Mouse (Mus musculus) kidney, adult 18-20 months (tissue): Measurements from ENCODE around the gene Lhx2.
A peak's percentile ranks its signal among the peaks of the same experiment; 100 is the strongest.

ENCODE experiments used
- DNase-seq: peaks from one replicate; pipeline ENCODE4 v3.0.0; 2021

Lhx2 gene

GRCm38 (mm10) chr2:38347811-38348551 is 8.9 kb downstream of the Lhx2 start:
- DNase-seq: peak; percentile 31

- peak; percentile 54 for DNase-seq
Measured at GRCm38 (mm10) chr2:38348660-38349420, 9.8 kb downstream of the Lhx2 start.

- DNase-seq: no peak
Measured at GRCm38 (mm10) chr2:38349447-38350350, 10.6 kb downstream of the Lhx2 start.

GRCm38 (mm10) chr2:38350386-38350785 is 11.3 kb downstream of the Lhx2 start:
- peak; percentile 18 for DNase-seq

DNA sequence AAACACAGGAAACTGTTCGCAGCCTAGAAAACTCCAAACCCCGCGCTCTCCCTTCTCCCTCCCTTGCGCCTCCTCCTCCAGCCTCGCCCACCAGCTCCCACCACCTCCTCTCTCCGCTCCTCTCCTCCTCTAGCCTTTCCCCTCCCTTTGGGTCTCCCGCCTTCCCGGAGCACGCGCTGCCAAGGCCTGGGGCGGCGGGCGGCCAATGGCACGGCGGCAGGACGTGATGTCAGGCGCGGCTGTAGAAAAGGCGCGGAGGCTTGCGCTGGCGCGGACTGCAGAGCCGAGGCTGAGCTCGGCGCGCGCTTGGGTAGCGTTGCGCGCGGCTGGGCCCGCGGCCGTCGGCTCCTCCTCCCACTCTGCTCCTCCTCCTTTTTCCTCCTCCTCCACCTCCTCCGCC is 11.7 kb downstream of the Lhx2 start:
- peak; percentile 76 for DNase-seq

DNA sequence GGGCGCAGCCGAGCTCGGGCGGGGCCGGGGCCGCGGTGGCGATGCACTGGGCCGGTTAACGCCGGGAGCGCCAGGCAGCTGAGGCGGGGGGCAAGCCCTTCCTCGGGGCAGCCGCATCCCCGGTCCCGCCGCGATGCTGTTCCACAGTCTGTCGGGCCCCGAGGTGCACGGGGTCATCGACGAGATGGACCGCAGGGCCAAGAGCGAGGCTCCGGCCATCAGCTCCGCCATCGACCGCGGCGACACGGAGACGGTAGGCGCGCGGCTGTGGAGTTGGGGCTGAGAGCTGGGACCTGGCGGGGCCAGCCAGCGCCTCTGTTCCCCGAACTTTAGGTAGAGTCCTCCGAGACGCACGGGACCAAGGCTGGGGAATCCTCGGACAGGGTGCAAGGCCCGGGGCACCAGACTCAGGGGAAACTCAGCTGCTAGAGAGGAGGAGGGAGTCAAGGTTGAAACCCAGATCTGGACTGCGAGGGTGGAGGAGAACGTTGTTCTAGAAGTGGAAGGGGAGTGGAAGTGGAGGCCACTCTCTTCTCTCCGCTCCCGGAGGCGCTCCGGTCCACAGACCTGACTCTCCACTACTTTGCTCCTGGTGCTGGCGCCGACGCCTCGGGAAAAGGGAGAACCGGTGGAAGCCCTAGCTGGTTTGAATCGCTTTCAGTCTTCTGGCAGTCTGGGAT is 12.7 kb downstream of the Lhx2 start:
- DNase-seq: no peak

DNA sequence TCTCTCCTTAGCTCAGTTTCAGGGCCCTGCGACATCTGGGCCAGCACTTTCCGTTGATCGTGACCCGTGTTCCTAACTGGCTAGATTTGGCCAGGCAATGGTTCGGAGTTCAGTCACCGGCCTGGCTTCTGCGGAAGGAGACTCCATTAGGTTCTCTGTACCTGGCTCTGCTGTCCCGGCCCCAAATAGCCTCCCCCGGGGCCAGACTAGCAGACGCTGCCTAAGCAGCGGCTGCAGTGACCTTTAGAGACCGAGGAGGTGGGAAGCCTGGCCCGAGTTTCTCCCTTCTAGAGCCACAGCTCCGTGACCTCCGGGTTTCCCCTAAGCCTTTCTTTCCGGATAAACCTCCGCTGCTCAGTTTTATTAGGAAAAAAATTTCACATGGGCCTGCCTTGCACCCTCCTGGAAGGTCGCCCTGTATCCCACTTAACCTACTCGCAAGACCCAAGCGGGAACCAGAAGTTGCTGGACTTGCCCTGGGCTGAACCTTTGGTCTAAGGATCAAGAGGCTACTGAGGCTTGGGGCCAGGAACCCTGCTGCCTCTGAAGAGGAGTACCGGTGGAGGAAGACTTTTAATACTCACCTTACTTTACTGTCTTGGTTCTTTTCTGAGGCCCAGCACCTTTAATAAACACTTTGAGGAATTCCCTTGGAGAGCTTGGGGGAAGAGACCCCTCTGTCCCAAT is 13.4 kb downstream of the Lhx2 start:
- peak; percentile 40 for DNase-seq

GRCm38 (mm10) chr2:38353008-38353379 is 13.9 kb downstream of the Lhx2 start:
- DNase-seq: no peak

DNA sequence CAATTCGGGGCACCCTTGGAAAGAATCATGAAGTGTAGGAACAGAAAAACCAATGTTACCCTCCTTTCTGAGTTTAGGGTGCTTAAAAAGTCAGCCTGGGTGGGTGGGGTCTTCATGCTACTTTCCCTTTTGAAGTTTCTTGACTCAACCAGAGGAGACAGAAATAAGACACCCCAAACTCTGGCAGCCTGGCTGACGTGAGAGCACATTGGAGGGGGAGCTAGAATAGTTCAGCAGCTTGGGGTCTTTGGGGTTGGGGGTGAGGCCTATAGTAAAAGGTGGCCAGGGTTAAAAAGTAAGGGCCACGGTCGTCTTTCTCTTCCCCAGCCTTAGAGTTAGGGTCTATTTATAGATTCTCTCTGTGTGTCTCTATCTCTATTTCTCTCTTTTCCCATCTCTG is 14.6 kb downstream of the Lhx2 start:
- DNase-seq: no peak

DNA sequence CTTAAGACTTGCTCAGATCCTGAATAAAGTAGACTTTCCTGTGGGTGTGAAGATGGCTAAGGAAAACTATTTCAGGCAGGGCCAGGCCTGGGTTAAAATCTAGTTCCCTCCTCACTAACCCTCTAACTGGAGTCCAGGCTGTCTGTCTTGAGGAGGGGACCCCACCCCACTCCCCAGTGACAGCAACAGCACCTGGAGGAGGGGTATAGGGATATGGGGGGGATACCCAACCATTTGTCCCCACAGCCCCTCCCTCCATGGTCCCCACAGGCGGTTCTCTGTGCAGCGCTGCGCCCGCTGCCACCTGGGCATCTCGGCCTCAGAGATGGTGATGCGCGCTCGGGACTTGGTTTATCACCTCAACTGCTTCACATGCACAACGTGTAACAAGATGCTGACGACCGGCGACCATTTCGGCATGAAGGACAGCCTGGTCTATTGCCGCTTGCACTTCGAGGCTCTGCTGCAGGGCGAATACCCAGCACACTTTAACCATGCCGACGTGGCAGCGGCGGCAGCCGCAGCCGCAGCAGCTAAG is 15.2 kb downstream of the Lhx2 start:
- DNase-seq: no peak

DNA sequence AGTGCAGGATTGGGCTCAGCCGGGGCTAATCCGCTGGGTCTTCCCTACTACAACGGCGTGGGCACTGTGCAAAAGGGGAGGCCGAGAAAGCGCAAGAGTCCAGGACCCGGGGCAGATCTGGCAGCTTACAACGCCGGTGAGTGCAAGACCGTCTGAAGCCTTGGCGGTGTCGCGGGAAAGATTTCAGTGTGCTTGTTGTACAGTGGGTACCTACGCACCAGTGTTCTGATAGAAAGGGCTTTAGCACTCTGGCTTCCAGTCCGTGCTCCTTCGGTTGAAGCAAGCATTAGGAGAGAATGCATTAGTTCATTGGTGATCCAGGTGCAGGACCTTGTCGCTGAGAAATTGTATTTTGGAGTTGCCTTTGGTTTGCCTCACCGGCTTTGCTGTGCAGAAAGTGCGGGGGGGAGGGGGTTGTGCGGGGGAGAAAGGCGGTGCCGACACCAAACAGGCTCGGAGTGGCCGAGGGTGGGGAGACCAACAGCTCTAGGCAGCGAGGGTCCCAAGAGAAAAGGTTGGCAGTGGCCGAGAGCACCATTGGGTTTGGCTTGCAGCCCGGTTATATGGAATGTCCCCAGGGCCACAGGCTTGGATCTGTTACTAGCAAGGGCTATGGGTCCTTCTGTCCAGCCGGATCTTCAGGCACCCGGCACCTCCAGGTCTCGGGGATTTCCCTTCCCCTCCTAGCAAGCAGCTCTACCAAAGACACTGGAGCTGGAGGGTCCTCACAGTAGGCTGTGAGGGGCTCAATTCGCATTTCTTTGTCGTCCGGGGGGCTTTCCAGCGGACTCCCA is 15.8 kb downstream of the Lhx2 start:
- peak; percentile 28 for DNase-seq

DNA sequence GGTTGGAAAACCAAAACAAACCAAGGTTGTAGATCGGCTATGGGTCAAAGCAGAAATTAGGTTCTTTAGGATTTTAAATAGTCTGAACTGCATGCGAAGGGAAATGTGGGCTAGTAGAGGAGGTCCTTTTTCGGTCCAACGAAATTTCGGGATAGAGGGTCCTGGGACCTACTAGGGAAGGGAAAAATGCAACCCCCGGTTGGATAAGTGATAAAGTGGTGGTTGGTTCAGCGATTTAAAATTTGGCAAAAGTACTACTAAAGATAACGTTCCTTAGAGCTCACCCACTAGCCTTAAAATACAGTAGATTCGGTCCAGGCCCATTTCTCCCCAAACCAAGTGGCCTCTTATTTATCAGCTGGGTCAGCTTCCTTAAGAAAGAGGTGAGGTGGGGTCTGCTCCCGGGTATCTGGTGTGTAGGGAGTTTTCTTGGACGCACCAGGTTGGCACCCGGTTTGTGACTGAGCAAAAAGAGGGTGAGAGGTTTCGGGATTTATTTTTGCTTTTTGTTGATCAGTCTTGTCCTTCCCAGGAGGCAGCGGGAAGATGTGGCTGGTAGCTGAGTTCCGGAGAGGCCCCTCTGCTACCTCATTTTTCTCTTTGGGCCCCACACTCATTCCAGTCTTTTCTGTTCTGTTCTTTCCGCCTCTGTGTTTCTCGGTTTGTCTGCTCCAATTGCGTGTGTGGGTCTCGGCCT is 16.8 kb downstream of the Lhx2 start:
- peak; percentile 39 for DNase-seq

DNA sequence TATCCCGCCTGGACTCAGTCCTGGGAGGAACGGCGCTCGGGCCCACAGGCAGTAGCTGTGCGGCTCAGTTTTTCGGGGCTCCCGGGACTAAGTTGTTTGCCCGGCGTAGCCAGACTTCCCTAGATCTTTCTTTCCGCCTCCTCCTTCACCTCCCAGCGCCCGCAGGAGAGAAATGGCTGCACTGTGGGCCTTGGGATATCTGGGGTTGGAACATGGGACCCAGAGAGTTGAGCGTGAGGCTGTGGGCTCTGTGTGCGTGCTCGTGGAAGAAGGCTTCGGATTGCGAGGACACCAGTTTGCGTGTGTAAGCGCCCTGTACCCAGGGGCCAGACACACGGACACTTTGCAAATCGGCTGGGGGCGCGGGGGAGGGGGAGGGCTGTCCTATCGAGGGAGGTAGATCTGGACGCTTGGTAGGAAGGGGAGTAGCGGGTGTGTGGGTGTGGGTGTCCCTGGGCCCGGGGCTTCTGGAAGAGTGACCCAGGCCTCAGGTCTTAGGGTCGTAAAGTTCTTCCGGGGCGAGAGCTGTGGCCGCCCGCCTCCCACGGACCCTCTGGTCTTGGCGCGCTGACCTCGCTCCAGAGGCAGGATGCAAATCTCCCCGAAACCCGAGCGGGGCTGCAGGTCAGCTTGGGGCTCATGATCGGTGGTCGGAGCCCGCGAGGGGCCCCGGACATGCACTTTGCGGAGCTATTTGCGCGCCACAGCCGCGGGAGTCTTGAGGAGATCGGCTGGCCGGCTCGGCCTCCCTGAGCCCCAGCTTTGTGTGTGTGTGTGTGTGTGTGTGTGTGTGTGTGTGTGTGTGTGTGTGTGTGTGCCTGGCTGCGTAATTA is 17.6 kb downstream of the Lhx2 start:
- peak; percentile 20 for DNase-seq

DNA sequence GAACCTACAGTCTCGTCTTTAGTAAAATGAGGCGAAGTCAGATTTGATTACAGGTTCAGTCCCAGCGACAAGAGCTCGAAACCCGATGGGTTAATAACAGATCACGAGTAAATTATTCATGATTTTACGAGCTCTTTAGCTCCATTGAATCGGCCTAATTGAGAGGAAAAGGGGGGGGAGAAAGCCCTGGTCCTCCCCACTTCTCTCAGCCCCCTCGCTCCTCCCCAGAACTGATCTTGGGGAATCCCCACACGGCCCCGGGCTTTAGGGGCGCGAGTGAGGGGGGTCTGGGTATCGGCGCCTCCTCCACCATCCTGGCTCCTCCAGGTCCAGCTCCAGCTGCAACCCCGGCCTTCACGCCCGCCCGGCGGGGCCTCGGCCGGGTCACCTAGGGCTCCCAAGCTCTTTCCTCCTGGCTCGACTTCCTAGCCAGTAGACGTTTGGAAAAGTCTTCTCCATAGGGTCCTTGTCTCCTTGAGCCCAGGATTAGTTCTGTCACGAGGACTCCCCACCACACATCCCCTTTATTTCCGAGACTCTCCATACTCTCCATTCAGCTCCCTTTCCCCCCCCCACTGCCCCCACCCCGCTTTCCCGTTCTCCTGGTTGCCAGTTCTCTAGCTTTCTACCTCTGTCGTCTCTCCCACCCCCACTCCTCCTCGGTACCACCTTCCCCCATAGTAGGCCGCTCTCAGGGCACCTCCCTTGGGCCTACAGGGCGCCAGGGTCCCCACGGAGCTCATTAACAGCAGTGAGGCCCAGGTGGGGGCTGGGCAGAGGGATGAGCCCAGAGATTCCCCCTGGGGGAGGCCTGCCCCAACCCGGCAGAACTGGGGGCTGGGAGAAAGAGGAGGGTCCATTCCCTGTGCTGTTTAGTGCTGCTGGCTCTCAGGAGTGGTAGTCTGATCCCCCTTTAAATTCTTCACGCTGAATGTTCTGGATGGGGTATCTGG is 18.5 kb downstream of the Lhx2 start:
- DNase-seq: no peak

DNA sequence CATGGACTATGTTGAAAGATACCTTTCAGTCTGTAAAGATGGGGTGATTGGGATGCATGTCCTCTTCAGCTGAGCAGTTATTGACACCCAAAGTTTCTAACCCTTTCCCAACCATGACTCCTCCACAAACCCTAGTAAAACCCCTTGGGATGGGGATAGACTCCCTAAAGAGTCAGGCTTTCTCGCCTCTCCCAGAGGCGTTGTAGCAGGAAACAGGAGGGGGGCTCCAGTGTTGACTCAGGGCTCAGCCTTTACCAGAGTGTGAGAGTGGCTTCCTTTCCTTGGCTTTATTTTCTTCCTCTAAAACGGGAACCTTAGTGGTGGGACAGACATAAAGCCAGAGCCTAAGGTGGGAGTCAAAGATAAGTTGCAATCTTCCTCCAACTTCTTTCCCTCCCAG is 19.5 kb downstream of the Lhx2 start:
- DNase-seq: no peak

- peak; percentile 13 for DNase-seq
Measured at GRCm38 (mm10) chr2:38359186-38359585, 20.1 kb downstream of the Lhx2 start.

- peak; percentile 11 for DNase-seq
Measured at GRCm38 (mm10) chr2:38359811-38360210, 20.7 kb downstream of the Lhx2 start.

DNA sequence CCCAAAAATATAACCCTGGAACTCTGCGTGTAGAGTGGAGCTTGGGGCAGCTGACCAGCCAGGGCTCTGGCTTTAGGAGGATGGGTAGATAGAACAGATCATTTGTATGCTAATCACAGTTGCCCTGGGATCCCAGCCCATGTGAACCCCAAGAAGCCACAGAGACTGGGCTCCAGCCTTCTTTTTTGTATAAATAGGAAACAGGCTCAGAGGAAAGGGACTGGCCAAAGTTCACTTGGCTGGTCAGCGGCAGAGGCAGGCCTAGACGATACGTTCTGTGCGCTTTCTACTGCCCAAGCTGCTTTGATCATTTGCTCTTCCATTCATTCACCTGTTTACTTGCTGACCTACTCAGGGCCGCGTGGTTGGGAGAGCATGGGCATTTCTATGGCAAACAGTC is 27.1 kb downstream of the Lhx2 start:
- peak; percentile 19 for DNase-seq
